Mouse (Mus musculus) E14TG2a.4 (cell line): Measurements from ENCODE around the gene Crtac1.

Experiments
- CTCF ChIP-seq: conservative IDR thresholded peaks from 2 replicates; pipeline ENCODE4 v1.5.1; 2014; ENCODE audit warnings: low read length
- NANOG ChIP-seq: IDR thresholded peaks from 2 replicates; pipeline ENCODE4 v1.6.1; 2014; ENCODE audit warnings: borderline replicate concordance, low read length, mixed read lengths
- POU5F1 ChIP-seq: IDR thresholded peaks from 2 replicates; pipeline ENCODE4 v1.6.1; 2014; ENCODE audit warnings: low read length, borderline replicate concordance

DNA sequence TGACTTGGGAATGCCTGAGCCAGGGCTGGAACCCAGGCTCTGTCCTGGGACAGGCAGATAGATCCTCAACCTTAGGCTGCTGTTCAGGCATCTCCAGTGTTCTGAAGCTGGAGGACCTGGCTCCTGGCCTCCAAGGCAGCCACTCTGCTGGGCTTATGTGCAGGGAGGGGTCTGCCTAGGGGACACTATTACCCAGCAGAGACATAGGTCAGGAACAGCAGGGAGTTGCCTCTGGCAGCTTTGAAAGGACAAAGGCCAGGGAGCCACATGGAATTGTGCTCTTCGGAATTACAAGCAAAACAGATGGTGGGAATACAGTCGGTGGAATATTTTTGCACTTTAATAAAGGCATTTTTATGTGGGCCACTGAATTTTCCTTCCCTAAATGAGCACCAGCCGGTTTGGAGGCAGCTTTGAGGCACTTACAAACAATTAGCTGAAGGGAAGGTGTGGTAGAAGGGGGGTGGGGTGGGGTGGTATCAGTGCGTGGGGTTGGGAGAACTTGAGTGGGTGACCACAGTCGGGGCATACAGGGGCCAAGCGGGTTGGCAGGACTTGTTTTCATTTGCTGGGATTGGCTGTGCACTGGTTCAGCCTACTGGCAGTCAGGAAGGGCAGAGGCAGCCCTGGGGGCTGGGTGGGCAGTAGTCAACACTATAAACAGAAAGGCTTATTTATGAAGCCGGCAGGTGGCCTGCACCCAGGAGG lies 140.5 kb downstream of the Crtac1 start:
- TF ChIP-seq CTCF (no peak), POU5F1 (no peak), NANOG (no peak)
